Mouse (Mus musculus) c-Kit-positive CD71-positive TER-119-negative erythroid progenitor cells, embryonic 14.5 days (primary cell): ENCODE measurements around the gene Wdfy1.

Experiments
- DNase-seq: peaks from one replicate; pipeline ENCODE4 v3.0.0-alpha.2; 2013; ENCODE audit warnings: low read depth

Wdfy1 gene

DNA sequence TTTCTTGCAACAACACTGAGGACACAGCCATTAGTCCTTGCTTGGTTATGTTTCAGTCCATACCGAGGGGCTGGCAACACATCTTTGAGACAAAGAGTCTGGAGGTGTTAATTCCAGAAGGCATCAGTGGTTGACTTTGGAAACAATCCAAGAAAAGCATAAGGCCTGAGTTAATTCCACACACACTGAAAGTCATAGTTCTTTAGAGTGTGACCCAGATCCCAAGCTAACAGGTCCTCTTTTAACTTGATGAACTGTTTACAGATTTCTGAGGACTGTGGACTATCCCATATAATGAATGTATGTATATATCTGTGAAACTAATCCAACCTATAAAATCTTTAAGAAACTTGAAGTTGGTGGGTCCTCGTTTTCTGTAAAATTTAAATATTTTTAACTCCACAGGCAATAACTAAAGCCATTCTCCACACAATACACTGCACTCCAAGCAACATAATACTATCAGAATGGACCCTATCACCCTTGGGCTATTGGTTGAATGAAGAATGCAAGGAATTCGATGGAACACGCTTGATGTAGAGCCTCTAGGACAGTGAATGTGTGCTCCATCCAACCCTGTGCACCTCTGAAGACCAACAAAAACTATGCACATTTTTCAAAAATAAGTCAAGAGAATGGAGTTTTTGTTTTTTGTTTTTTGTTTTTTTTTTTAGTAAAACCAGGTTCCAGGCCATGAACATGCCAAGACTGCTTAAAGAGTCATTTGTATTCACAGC is 120.0 kb downstream of the Wdfy1 start:
- DNase-seq: no peak

DNA sequence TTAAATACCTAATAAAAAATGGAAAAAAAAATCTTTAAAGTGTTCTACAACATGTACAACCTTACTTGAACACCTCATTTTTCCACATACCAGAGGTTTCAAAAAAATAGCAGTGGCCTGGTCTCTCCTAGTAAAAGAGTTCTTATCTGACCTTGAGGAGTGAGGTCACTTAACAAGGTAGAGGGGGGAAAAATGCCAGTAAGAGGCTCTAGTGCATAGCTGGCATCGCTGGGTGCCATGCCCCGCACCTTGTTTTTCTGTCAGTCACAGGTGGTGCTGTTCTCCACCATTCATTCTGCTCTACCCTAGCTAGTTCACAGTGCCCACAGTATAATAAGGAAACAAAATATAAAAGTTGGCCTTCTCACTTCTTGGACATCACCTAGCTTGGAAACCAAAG is 121.0 kb downstream of the Wdfy1 start:
- no peak for DNase-seq
